Mouse (Mus musculus) pancreas, adult 10 weeks (tissue): ENCODE results near the gene Tdrd6. TPM values are rescaled to one million over a fixed set of nuclear protein-coding genes. Genes with fewer than 3 reads are reported as not detected.

Experiments used
- polyA plus RNA-seq: library from polyadenylated mRNA; stranded (reverse); fragments of 350-450 nt; fragmentation: Illumina TruSeq; extraction: RNeasy Lipid Tissue Mini Kit (QIAGEN cat#74804); gene quantifications from one replicate; pipeline ENCODE4 v1.2.3, GENCODE M21; 2015; ENCODE audit warnings: low read depth, low replicate concordance; ENCODE audit not compliant: insufficient read depth

Tdrd6 gene
- not detected for polyA plus RNA-seq

DNA sequence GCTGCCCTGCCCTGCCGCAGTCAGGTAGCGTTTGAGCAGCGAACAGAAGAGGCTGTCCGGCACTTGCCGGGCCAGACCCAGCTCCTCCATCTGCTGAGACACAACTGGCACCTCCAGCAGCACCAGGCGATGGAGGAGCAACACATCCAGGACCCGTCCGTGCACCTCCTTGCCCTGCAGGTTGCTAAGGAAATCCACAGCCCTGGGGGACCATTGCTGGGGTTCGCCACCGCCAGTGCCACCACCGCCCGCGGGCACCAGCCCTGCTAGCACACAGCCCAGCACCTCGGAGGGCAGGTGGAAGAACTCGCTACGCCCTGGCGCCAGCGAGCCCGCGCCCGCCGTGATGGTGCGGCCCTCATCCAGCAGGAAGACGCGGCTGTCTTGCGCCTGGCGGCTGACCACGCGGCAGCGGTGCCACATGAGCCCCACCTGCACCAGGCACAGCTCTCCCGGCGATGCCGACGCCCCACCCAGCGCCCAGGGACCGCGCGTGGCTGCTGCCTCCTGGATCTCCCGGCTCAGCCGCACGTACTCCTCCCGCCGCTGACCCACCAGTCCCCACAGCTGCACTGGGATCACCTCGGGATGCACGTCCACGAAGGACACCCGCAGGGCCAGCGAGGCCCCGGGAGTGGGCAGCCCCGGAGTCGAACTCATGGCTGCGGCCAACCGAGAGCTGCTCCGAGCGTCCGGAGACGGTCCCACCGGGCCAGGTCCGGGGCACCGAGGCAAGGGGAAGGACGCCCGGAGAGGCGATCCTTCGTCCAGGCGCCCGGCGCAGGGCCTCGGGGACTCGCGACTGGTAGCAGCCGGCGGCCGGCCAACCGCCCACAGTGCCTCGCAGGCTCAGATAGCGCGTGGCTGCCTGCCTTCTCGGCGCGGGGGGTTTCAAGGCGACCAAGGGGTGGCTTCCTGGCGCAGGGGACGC lies at the start of gene Tdrd6:
Tdrd6 (minus strand) TSS at position 804 of the 931 bp plus-strand sequence.

DNA sequence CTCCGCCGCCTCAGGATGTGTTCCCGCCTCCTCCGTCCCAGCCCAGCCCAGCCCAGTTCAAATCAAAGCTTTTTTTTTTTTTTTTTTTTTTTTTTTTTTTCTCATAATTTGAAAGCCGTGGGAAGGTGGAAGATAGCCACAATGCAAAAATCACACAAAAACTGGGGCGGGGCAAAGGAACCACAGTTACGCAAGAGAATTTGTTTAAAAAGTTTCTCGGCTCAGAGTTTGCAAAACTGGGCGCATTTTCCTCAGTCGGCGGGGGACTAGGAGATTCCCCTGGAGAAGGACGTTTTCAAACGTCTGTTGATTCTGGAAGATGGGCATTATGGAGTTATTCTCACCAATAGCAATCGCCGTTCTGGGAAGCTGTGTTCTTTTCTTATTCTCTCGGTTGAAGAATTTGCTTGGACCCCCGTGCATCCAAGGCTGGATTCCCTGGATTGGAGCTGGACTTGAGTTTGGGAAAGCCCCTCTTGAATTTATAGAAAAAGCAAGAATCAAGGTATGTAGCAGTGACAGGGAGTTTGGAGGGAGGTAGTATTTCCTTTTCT lies 37.3 kb upstream of the Tdrd6 start, which contains the start of gene Cyp39a1:
Cyp39a1 (plus strand) TSS at position 136 of the 554 bp plus-strand sequence.

DNA sequence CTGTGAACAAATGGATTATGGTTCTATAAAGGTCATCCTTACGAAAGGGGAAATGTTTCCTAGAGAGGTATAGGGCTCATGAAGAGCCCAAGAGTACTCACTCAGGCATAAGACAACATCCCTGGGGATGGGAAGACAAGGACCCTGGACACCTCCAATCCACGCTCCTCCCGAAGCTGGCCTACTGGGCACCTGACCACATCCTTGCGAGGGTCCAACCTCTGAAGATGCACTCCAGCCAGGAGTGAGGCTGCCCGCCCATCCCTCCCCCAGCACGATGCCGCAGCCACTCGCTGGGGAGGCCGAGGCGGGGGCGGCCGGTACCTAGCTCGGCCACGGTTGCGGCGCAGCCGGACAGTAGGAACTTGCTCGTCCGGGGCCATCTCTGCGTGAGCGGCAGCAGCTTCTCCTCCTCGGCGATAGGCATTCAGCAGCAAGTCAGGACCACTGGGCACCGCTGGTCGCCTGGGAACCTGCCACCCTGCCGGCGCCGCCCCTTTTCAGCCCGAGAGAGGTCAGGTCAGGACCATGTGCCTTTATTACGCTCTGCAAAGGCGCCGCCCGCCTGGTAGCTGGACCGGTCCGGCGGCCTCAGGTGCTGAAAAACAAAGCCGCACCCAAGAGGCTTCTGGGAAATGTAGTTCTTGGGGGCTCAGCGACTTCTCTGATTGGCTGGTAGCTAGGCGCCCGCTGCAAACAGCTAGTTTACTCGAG lies 36.6 kb upstream of the Tdrd6 start, which contains the start of gene Slc25a27:
Slc25a27 (minus strand) TSS at position 639 of the 714 bp plus-strand sequence.

DNA sequence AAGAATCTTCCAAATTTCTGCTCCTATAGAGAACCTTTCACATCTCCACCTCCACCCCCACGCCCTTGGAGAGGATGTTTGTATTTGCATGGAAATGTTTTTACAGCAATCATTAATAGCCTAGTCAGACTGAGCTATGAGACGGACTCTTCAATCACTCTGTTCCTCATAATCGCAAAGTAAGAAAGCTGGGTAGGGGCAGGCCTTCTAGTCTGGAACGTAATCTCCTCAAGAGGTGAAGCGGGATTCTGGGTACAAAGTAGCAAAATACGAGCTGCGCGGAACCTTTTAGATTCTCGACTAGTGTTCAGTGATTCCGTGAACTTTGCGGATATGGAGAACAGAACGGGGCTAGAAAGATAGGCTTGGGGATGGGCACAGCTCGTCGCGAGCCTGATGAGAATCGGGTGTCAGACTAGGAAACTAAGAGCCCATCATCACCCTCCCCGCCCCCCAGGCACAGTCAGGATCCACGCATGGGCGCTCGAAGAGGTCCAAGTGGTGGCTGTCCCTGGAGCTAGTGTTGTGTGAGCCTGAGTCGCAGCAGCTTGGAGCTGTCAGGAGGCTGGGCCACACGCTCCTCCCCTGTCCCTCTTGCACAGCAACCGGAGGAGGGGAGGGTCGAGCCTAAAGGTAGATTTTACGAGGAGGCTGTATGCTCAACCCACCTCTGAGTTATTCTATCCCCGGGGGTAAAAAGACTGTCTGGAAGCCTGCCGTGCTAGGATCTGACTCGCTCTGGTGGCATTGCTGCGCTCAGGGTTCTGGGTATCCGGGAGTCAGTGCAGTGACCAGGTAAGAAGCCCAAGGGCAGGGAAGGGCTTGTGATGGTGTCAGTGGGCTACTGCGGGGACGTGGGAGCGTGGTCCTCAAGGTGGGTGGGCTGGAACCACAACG lies 61.9 kb downstream of the Tdrd6 start, which contains the start of gene Pla2g7:
Pla2g7 (plus strand) TSS at position 107 of the 897 bp plus-strand sequence.

Other genes starting within 250 kb of the Tdrd6 start
- gene Mep1a, start 127.5 kb downstream of the Tdrd6 start, polyA plus RNA-seq: not detected
- gene Ankrd66, start 86.7 kb downstream of the Tdrd6 start, polyA plus RNA-seq: not detected
- 2.6 TPM for gene Pla2g7, start 62.2 kb downstream of the Tdrd6 start, polyA plus RNA-seq
- gene Slc25a27, start 36.9 kb upstream of the Tdrd6 start, polyA plus RNA-seq: 4.2 TPM
- gene Cyp39a1, start 37.1 kb upstream of the Tdrd6 start, polyA plus RNA-seq: 10.5 TPM
- 6.1 TPM for gene Rcan2, start 171.1 kb upstream of the Tdrd6 start, polyA plus RNA-seq